In the genomic region with DNA sequence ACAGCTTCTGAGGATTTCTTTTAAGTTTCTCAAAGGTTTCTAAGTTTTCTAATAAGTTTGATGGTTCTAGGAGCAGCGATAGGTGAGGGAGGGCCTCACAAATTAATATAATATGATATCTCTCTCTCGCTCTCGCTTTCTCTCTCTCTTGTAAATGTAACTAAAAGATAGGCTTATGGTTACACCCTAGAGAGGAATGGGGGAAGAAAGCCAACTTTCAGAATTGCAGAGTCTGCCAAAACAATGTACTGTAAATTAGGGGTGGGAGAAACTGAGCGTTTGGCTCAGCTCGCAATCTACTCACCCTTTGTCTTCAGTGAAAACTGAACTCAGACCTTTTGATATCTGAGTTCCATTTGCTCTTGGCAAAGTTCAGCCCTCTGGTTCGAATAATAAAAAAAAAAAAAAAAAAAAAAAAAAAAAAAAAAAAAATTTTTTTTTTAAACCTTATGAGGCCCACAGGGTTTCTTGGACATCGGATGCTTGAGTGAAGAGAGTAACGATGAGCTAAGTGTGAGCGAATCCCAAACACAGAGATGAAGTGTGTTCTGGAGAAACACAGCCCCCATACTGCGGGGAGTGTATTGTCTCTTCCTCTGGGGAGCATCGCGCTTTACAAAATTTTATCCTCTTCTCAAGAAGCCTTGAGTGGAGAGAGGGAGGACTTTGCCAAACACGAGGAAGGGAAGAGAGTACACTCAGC, we compare ENCODE assay signal across 16 mouse cellular contexts. TPM values are rescaled to one million over a fixed set of nuclear protein-coding genes. Genes with fewer than 3 reads are reported as not detected.
DNase-seq lines count a peak whose midpoint lies in the region; ATAC-seq and TF ChIP-seq lines count a peak whose summit lies in the region.
"Had no signal": no experiment of that assay in that cellular context is flagged by ENCODE, and none has a peak within 500 bp of the region (broad histone marks: within the 10 kb centered on the region; RNA-seq: fewer than 3 reads in every experiment).

No protein-coding gene starts in this region.

- peaks cover 13% of the 10 kb centered on the region for H3K4me1 ChIP-seq in intestine, embryonic 15.5 days (replicated peaks)
- no peaks in the 10 kb centered on the region for H3K4me1 ChIP-seq in intestine, postnatal 0 days (replicated peaks; ENCODE audit: control insufficient read depth, insufficient read depth, low read length)
- no peaks in the 10 kb centered on the region for H3K4me1 ChIP-seq in midbrain, embryonic 11.5 days (ENCODE audit: control insufficient read depth, insufficient read depth, low read length)
- H3K4me1 ChIP-seq in midbrain, embryonic 16.5 days (ENCODE audit: control insufficient read depth, insufficient read depth, low read length) = no peaks in the 10 kb centered on the region
- H3K4me1 ChIP-seq in embryonic facial prominence, embryonic 14.5 days (ENCODE audit: control insufficient read depth, insufficient read depth, low read length) = peaks cover 21% of the 10 kb centered on the region
- H3K4me1 ChIP-seq: hindbrain, embryonic 15.5 days had no signal

- H3K4me3 ChIP-seq in intestine, embryonic 15.5 days (replicated peaks) = no peak overlapping the region
- no peak overlapping the region for H3K4me3 ChIP-seq in intestine, postnatal 0 days (ENCODE audit: low read depth, low read length)
- no peak overlapping the region for H3K4me3 ChIP-seq in midbrain, embryonic 11.5 days (ENCODE audit: low read depth, low read length)
- no peak overlapping the region for H3K4me3 ChIP-seq in midbrain, embryonic 16.5 days (ENCODE audit: low read depth, low read length)
- H3K4me3 ChIP-seq in embryonic facial prominence, embryonic 14.5 days (ENCODE audit: low read depth, low read length) = no peak overlapping the region
- H3K4me3 ChIP-seq: heart, embryonic 13.5 days; hindbrain, embryonic 15.5 days; liver, embryonic 13.5 days had no signal

- peak; percentile 79 for DNase-seq in midbrain, embryonic 11.5 days (ENCODE audit: low spot score, missing footprints)
- peak; percentile 91 for DNase-seq in embryonic facial prominence, embryonic 14.5 days (ENCODE audit: low spot score)
- DNase-seq in cerebellum, adult 18-20 months = no peak
- DNase-seq in frontal cortex, postnatal 14 days (ENCODE audit: low spot score in 2 of 2) = no peak
- DNase-seq: adrenal gland, postnatal 10 days; cerebellum, postnatal 14 days; gastrocnemius, postnatal 10 days; kidney, adult 9 months; liver, embryonic 13.5 days; thymus, adult 2 months had no signal

- no peak overlapping the region for H3K9ac ChIP-seq in intestine, embryonic 15.5 days
- no peak overlapping the region for H3K9ac ChIP-seq in intestine, postnatal 0 days (ENCODE audit: low read depth, low read length)
- H3K9ac ChIP-seq in midbrain, embryonic 11.5 days (ENCODE audit: low read length) = no peak overlapping the region
- no peak overlapping the region for H3K9ac ChIP-seq in midbrain, embryonic 16.5 days (ENCODE audit: low read depth, low read length)
- no peak overlapping the region for H3K9ac ChIP-seq in embryonic facial prominence, embryonic 14.5 days (ENCODE audit: low read depth, low read length)
- H3K9ac ChIP-seq: heart, embryonic 13.5 days; hindbrain, embryonic 15.5 days; liver, embryonic 13.5 days had no signal

- H3K9me3 ChIP-seq in intestine, embryonic 15.5 days = no peaks in the 10 kb centered on the region
- no peaks in the 10 kb centered on the region for H3K9me3 ChIP-seq in intestine, postnatal 0 days (ENCODE audit: control insufficient read depth)
- H3K9me3 ChIP-seq in midbrain, embryonic 11.5 days (ENCODE audit: control insufficient read depth, low read length) = no peaks in the 10 kb centered on the region
- H3K9me3 ChIP-seq in midbrain, embryonic 16.5 days (replicated peaks; ENCODE audit: control insufficient read depth, low read length, poor library complexity, severe bottlenecking) = no peaks in the 10 kb centered on the region
- no peaks in the 10 kb centered on the region for H3K9me3 ChIP-seq in embryonic facial prominence, embryonic 14.5 days (ENCODE audit: control insufficient read depth, low read length)
- H3K9me3 ChIP-seq: heart, embryonic 13.5 days; hindbrain, embryonic 15.5 days; liver, embryonic 13.5 days had no signal

- H3K27me3 ChIP-seq in intestine, embryonic 15.5 days (replicated peaks) = no peaks in the 10 kb centered on the region
- no peaks in the 10 kb centered on the region for H3K27me3 ChIP-seq in intestine, postnatal 0 days (replicated peaks; ENCODE audit: control insufficient read depth, insufficient read depth, low read length)
- H3K27me3 ChIP-seq in midbrain, embryonic 11.5 days (ENCODE audit: control insufficient read depth, insufficient read depth, low read length) = no peaks in the 10 kb centered on the region
- no peaks in the 10 kb centered on the region for H3K27me3 ChIP-seq in midbrain, embryonic 16.5 days (ENCODE audit: control insufficient read depth, insufficient read depth, low read depth, low read length)
- H3K27me3 ChIP-seq in embryonic facial prominence, embryonic 14.5 days (replicated peaks; ENCODE audit: control insufficient read depth, insufficient read depth, low read length) = no peaks in the 10 kb centered on the region
- H3K27me3 ChIP-seq: heart, embryonic 13.5 days; hindbrain, embryonic 15.5 days; liver, embryonic 13.5 days had no signal

- H3K27ac ChIP-seq in intestine, embryonic 15.5 days = peak overlapping the region; percentile 57; the same call in 1 of the 2 replicates
- H3K27ac ChIP-seq in intestine, postnatal 0 days (ENCODE audit: low read depth, low read length) = no peak overlapping the region
- no peak overlapping the region for H3K27ac ChIP-seq in midbrain, embryonic 11.5 days (ENCODE audit: low read depth, low read length)
- H3K27ac ChIP-seq in midbrain, embryonic 16.5 days (ENCODE audit: low read length) = no peak overlapping the region
- peak overlapping the region; percentile 77 for H3K27ac ChIP-seq in embryonic facial prominence, embryonic 14.5 days (replicated peaks; ENCODE audit: low read depth, low read length)
- H3K27ac ChIP-seq: heart, embryonic 13.5 days; hindbrain, embryonic 15.5 days; liver, embryonic 13.5 days had no signal

- no peaks in the 10 kb centered on the region for H3K36me3 ChIP-seq in intestine, embryonic 15.5 days
- no peaks in the 10 kb centered on the region for H3K36me3 ChIP-seq in intestine, postnatal 0 days (ENCODE audit: control insufficient read depth, insufficient read depth)
- H3K36me3 ChIP-seq in midbrain, embryonic 11.5 days (ENCODE audit: control insufficient read depth, insufficient read depth, low read length) = no peaks in the 10 kb centered on the region
- no peaks in the 10 kb centered on the region for H3K36me3 ChIP-seq in midbrain, embryonic 16.5 days (ENCODE audit: control insufficient read depth, insufficient read depth, low read length)
- H3K36me3 ChIP-seq in embryonic facial prominence, embryonic 14.5 days (ENCODE audit: control insufficient read depth, insufficient read depth, low read length) = no peaks in the 10 kb centered on the region
- H3K36me3 ChIP-seq: heart, embryonic 13.5 days; hindbrain, embryonic 15.5 days; liver, embryonic 13.5 days had no signal

- WGBS in intestine, embryonic 15.5 days = 79% methylated on average over 13 of the region's 13 CpGs
- 68% methylated on average over 13 of the region's 13 CpGs for WGBS in intestine, postnatal 0 days
- 91% methylated on average over 13 of the region's 13 CpGs for WGBS in midbrain, embryonic 11.5 days
- WGBS in midbrain, embryonic 16.5 days = 87% methylated on average over 13 of the region's 13 CpGs
- WGBS in embryonic facial prominence, embryonic 14.5 days = 61% methylated on average over 13 of the region's 13 CpGs

- no peak for ATAC-seq in intestine, embryonic 15.5 days
- no peak for ATAC-seq in intestine, postnatal 0 days
- no peak for ATAC-seq in midbrain, embryonic 11.5 days (ENCODE audit: low FRiP score)
- no peak for ATAC-seq in midbrain, embryonic 16.5 days
- no peak for ATAC-seq in embryonic facial prominence, embryonic 14.5 days (ENCODE audit: low read depth)
- ATAC-seq: forebrain, embryonic 16.5 days had no signal

- H3K4me2 ChIP-seq in intestine, embryonic 15.5 days (replicated peaks) = no peak overlapping the region
- no peak overlapping the region for H3K4me2 ChIP-seq in intestine, postnatal 0 days (replicated peaks; ENCODE audit: low read depth)
- no peak overlapping the region for H3K4me2 ChIP-seq in midbrain, embryonic 11.5 days
- no peak overlapping the region for H3K4me2 ChIP-seq in midbrain, embryonic 16.5 days (ENCODE audit: low read length)
- H3K4me2 ChIP-seq in embryonic facial prominence, embryonic 14.5 days (ENCODE audit: low read depth, low read length) = no peak overlapping the region
- H3K4me2 ChIP-seq: heart, embryonic 13.5 days; hindbrain, embryonic 15.5 days; liver, embryonic 13.5 days had no signal

- no peak for TF ChIP-seq CTCF in intestine, postnatal 0 days (IDR thresholded peaks at IDR 0.05; ENCODE audit: low read depth)

RNA-seq across cellular contexts. Expression of a gene that starts 3.6 kb away (rescaled TPM):
- 182 and 206 TPM in 2 replicates for polyA plus RNA-seq in intestine, embryonic 15.5 days (2015; fragmentation: Nextera tagmentation; extraction: Ambion mirVana)
- polyA plus RNA-seq in intestine, postnatal 0 days (2015; fragmentation: Nextera tagmentation; extraction: Ambion mirVana) = 333 and 357 TPM in 2 replicates
- 148 and 150 TPM in 2 replicates for polyA plus RNA-seq in midbrain, embryonic 11.5 days (2014; fragmentation: Nextera tagmentation; extraction: Ambion mirVana)
- 114 and 132 TPM in 2 replicates for polyA plus RNA-seq in midbrain, embryonic 16.5 days (2015; fragmentation: Nextera tagmentation; extraction: Ambion mirVana)
- polyA plus RNA-seq in embryonic facial prominence, embryonic 14.5 days (2014; fragmentation: Nextera tagmentation; extraction: Ambion mirVana) = 148 and 169 TPM in 2 replicates

Comparison
In these comparisons a context has a peak if more than half of its experiments do, and no peak if none do; other contexts are left out.
1. H3K27ac ChIP-seq: peak in intestine, embryonic 15.5 days (single experiment) and embryonic facial prominence, embryonic 14.5 days (single experiment); none in intestine, postnatal 0 days (single experiment), midbrain, embryonic 11.5 days (single experiment) and midbrain, embryonic 16.5 days (single experiment).
2. DNase-seq: peak in midbrain, embryonic 11.5 days (single experiment) and embryonic facial prominence, embryonic 14.5 days (single experiment); none in cerebellum, adult 18-20 months (0 of 2) and frontal cortex, postnatal 14 days (0 of 2).